Mouse (Mus musculus): ENCODE measurements around the gene Mnx1.

Mnx1 gene

GRCm38 (mm10) chr5:29478208-29479197 is at the start of gene Mnx1:
TSS of gene Mnx1 (minus strand) at chr5:29478470.
- DNase-seq, result no peak

- no peak for DNase-seq
Measured at GRCm38 (mm10) chr5:29516432-29516831, 38.2 kb upstream of the Mnx1 start.

- DNase-seq, result no peak
Measured at GRCm38 (mm10) chr5:29515888-29516287, 37.6 kb upstream of the Mnx1 start.

GRCm38 (mm10) chr5:29507013-29507412 is 28.7 kb upstream of the Mnx1 start:
- DNase-seq, result no peak

- DNase-seq, result no peak
Measured at GRCm38 (mm10) chr5:29487321-29487720, 9.1 kb upstream of the Mnx1 start.

GRCm38 (mm10) chr5:29485941-29486320 is 7.7 kb upstream of the Mnx1 start:
- DNase-seq, result no peak

- DNase-seq, result no peak
Measured at GRCm38 (mm10) chr5:29484965-29485940, 7.0 kb upstream of the Mnx1 start.

DNA sequence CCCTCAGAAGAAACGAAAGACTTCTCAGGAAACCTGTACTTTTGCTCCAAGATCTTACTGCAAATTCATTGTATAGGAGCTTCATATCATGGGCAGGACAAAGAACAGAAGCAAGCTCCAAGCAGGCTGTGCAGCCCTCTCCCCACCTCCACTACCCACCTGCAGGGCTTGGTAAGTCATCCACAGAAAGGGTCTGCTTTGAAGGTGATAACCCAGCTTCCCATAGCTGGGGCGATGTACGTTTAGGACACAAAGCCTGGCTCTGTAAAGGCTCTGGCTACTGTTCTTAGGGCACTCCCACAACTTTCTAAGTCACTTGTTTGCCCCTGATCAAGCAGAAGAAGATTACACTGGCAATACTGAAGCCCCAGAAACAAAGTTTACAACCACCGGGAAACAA is 5.5 kb upstream of the Mnx1 start:
- DNase-seq, result no peak

DNA sequence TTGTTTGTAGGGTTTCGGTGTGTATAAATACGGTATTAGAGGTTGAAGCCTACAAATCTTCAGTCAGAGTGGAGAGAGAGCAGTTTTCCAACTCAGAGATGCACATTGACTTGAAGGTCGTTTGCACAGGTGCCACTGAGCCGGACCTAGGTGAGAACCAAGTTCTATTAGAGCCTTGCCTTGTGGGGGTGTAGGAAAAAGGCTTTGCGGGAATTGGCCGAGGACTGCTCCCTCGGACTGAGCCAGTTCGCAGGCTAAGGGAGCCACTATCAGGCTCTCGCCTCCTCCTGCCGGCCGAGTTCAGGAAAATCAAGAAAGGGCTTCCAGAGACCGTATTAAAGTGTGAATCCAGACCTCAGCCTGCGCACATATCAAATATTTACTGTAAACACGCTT is 926 bp upstream of the Mnx1 start:
- DNase-seq, result peak in 1 of 2 experiments; percentile 31

- no peak for DNase-seq
Measured at GRCm38 (mm10) chr5:29477474-29478207, 629 bp downstream of the Mnx1 start.

DNA sequence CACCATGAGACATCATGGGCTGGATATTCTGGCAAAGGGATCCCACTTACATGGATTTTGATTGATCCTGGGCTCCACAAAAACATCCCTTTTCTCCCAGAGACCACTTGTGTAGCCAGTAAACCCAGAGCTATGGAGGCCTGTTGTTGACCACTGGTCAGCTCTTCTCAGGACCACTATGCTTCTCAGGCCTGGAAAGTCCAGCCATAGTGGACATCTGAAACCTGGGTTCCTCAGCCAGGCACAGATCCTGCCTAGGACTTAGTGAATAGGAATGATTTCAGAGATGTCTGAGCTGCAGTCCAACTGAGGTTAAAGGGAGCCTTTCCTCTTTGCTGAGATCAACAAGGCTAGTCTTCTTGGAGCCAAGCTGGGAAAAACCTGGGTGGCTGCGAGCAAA is 2.2 kb downstream of the Mnx1 start:
- DNase-seq, result no peak

DNA sequence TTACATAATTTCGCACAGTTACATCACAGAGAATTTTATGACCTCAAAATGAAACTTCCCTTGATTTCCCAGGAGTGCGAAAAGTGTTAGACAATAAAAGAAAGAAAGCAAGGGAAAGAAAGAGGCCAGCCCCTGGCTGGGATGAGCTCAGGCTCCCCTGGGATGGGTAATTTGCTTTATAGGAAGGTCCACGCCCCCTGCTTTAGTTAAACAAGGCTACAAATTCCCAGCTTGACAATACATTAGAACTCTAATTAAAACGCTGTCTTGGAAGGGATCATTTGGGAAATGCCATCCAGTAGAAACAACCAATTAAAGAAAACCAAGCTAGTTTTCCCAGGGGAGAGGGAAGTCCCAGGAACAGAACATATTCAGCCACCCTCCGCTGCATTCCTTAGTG is 2.7 kb downstream of the Mnx1 start:
- no peak for DNase-seq

DNA sequence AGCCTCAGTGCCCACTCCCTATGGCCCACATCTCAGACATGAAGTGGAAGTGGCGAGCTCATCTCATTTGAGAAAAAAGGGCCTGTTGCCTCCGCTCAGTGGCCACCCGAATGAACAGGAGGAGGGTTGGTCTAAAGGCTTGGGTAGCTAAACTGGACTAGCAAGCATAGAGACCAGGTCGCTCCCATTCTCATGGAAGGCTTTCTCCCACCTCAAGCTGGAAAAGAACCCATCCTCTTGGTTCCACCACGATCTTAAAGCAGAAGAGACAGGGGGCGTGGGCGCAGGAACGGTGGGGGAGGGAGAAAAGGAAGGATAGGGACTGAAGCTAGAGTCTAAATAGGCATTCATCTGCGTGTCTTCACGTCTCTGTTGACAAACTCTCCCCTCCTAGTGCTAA is 3.2 kb downstream of the Mnx1 start:
- DNase-seq, result no peak

DNA sequence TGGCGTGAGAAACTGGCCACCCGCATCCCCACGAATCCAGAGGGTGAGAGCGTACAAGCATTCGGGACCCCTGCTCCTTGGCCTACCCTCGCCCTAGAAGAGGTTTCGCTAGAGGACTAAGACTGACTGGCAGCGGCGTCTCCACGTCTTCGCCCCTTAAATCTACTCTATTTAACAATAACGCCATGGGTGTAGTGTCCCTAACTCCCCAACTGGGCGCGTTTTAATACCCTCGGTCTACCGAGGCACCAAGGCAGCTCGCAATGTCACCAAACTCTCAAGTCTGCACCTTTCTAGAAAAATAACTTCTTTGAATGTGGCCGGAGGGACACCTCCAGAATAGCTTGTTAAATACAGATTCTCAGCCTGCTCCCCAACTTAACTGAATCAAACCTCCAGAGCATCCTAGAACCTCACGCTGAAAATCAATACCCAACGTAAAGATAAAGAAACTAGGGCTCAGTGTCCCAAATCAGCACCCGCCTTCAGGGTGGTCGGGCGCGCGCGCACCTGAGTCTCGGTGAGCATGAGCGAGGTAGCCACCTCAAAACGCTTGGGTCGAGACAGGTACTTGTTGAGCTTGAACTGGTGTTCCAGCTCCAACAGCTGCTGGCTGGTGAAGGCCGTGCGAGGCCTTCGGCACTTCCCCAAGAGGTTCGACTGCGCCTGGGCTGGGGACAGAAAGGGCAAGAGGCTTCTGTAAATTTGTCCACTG is 3.9 kb downstream of the Mnx1 start:
- DNase-seq, result no peak

- DNase-seq, result no peak
Measured at GRCm38 (mm10) chr5:29473551-29474245, 4.6 kb downstream of the Mnx1 start.

GRCm38 (mm10) chr5:29471855-29472665 is 6.2 kb downstream of the Mnx1 start:
- no peak for DNase-seq

- no peak for DNase-seq
Measured at GRCm38 (mm10) chr5:29471396-29471795, 6.9 kb downstream of the Mnx1 start.

DNA sequence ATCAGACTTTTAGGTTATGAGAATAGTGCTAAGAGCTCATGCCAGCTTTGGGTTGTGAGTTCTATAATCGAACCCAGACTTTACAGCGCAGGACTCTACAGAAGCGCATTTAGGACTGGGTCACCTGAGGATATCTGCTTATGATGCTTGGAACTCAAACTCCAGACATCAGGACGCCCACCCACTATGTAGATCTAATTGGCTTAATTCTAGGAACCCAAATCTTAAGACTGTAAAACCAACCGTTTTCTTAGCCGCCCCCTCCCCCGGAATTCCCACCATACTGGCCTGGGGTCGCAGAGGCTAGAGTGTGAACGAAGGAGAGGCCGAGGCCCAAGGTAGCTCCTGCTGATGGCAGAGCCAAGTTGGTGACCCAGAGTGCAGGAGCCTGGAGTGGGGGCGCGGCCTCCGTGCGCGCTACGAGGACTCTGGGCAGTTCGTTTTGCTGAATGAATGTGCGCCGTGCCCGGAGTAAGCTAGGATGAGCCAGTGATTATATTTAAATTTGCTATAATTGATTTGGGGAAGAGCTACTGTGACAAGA is 7.3 kb downstream of the Mnx1 start:
- DNase-seq, result no peak

- DNase-seq, result no peak
Measured at GRCm38 (mm10) chr5:29470271-29470670, 8.0 kb downstream of the Mnx1 start.

GRCm38 (mm10) chr5:29469501-29469900 is 8.8 kb downstream of the Mnx1 start:
- DNase-seq, result no peak
